Mouse (Mus musculus) c-Kit-positive CD71-negative TER-119-negative erythroid progenitor cells, embryonic 14.5 days (primary cell): ENCODE measurements around the gene Echs1.

ENCODE experiments used
- DNase-seq: peaks from one replicate; pipeline ENCODE4 v3.0.0-alpha.2; 2013; ENCODE audit warnings: low read depth

The Echs1 gene

GRCm38 (mm10) chr7:140060936-140061831 is 55.1 kb downstream of the Echs1 start:
- DNase-seq = no peak

- DNase-seq = no peak
These were observed 56.7 kb downstream of the Echs1 start for GRCm38 (mm10) chr7:140059601-140060000.

DNA sequence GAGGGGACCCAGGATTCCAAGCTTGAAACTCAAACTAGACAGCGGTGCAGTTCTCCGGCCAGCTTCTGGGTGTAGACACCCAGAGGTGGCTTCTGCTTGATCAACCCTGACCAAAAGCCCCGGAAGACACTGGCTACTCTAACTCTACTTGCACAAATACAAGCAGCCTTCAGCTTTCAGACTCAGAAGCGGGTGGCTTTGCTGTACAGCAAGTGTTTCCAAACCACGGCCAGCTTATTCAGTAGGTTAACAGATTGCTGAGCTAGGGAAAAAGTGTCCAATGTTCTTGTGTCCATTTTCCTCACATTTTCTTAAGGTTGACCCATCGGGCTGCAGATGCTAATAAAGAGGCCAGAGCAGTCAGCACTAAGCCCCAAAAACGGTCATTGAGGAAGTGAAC is 57.7 kb downstream of the Echs1 start:
- DNase-seq = no peak

DNA sequence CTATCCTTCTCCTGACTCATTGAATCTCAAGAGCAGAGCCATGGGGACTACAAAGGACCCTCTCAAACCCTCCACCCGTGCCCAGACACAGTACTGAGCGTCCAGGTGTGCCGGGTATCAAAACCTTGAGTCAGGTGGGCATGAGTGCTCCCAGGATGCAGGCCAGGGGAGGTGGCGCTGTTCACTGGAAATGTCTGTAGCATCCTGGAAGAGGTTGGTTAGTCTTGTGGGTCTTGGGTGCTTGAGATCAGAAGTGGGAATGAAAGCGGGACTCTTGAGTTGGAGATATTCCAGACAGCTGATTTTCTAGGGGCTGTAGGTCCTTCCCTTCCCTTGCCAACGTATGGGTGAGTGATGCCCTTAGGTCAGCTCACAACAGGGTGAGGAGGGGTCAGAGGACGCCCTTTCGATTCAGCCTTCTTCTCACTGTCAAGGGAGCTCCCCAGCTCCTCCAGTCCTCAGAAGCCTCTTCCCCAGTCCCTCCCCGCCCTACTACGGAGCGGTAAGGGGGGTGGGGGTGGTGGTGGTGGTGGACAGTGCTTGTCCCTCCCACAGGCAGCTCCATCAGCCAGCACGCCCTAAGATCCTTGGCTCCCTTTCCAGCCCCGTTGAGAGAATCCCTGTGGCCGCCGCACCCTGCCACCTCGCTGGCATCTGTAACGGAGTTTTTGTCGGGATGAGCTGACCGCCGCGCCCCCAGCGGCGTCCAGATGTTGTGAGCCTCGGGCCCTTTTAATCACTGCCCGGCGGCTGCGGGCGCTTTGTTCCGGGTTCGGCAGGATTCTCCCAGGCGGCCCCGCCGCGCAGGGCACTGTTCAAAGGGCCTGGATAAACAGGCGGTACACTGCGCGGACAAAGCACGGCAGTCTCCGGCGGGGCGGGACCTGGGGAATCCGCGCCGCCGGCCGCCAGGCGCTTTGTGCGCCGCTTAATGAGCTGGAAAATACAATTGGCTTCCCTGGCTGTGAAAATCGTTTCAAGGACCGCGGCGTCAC is 58.6 kb downstream of the Echs1 start:
- DNase-seq = no peak
